Mouse (Mus musculus): ENCODE data around the gene Ggt1.

DNA sequence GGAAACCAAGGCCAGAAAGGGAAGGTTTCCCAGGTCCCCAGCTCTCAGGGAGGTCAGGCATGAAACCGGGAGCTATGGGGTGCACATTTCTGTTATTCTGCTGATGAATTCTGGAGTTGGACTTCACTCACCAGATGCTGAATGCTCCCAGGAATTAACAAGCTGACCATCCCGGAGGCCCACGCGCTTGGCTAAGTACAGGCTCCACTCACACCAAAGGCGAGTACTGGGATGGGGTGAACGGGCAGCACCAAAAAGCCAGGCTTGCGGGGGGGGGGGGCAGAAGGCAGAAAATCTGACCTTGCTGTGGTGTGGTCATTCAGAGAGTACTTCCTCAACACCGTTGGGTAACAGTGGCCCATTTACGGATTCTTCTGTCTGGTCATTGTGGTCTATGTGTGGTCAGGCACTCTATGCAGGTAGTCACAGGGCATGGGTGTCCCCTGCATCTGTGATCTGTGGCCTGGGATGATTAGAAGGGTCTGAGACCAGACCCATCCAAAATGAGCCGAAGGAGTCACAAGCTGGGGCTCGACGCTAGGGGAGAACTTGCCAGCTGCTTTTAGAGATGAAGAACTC, 3.4 kb downstream of the Ggt1 start:
- TF ChIP-seq CTCF (IDR thresholded peaks at IDR 0.05; ENCODE audit: extremely low read depth, insufficient read depth, low read length), result no peak
- no peak for TF ChIP-seq POLR2A (IDR thresholded peaks at IDR 0.05; ENCODE audit: extremely low read depth, insufficient read depth, low read length)
